Mouse (Mus musculus) CD4-positive helper T cell, adult 2 months (primary cell): ENCODE results near the gene Styk1.
A peak's percentile ranks its signal among the peaks of the same experiment; 100 is the strongest.
"Not testable (repeated sequence)": the region's sequence is repeated elsewhere in the genome, so short reads cannot be mapped to it uniquely, and the experiment has no call there.

Source experiments
- DNase-seq: peaks from one replicate; pipeline ENCODE4 v3.0.0-alpha.2; 2012; ENCODE audit warnings: low read depth, missing footprints, low spot score

Styk1 gene

GRCm38 (mm10) chr6:131292991-131293788, 60.2 kb downstream of the Styk1 start, which contains the start of gene Magohb:
Gene Magohb (minus strand): TSS chr6:131293244.
- peak; percentile 89 for DNase-seq

GRCm38 (mm10) chr6:131292276-131292990, 61.0 kb downstream of the Styk1 start:
- DNase-seq: no peak

- peak; percentile 31 for DNase-seq
These were observed 63.0 kb downstream of the Styk1 start for GRCm38 (mm10) chr6:131290430-131290829.

GRCm38 (mm10) chr6:131278160-131278559, 75.2 kb downstream of the Styk1 start:
- DNase-seq: not testable (repeated sequence)

- peak; percentile 33 for DNase-seq
These were observed 76.7 kb downstream of the Styk1 start for GRCm38 (mm10) chr6:131276659-131277058.

- no peak for DNase-seq
These were observed 81.1 kb downstream of the Styk1 start for GRCm38 (mm10) chr6:131272311-131272710.

GRCm38 (mm10) chr6:131270312-131270711, 83.1 kb downstream of the Styk1 start:
- no peak for DNase-seq

- no peak for DNase-seq
These were observed 83.8 kb downstream of the Styk1 start for GRCm38 (mm10) chr6:131269599-131269998.

- no peak for DNase-seq
These were observed 89.2 kb downstream of the Styk1 start for GRCm38 (mm10) chr6:131264175-131264574.

GRCm38 (mm10) chr6:131262778-131263177, 90.6 kb downstream of the Styk1 start:
- DNase-seq: no peak

- DNase-seq: peak; percentile 24
These were observed 91.4 kb downstream of the Styk1 start for GRCm38 (mm10) chr6:131262009-131262408.
